Mouse (Mus musculus) thymus, postnatal 25 days (tissue): ENCODE data around the gene Pax8.

Experiments
- DNase-seq: peaks from one replicate; pipeline ENCODE4 v3.0.0; 2022

Pax8 gene

DNA sequence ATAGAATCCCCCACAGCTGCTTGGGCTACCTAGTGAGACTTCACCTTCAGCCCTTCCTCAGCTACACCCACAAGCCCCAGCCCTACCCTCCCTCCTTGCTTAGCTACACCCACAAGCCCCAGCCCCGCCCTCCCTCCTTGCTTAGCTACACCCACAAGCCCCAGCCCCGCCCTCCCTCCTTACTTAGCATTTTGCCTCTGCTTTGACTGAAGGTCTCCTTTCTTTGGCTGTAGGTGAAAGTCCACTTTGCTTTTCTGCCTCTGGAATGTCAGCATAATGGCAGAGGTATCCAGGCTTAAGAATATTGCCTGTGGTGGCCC lies 14.6 kb downstream of the Pax8 start:
- no peak for DNase-seq

DNA sequence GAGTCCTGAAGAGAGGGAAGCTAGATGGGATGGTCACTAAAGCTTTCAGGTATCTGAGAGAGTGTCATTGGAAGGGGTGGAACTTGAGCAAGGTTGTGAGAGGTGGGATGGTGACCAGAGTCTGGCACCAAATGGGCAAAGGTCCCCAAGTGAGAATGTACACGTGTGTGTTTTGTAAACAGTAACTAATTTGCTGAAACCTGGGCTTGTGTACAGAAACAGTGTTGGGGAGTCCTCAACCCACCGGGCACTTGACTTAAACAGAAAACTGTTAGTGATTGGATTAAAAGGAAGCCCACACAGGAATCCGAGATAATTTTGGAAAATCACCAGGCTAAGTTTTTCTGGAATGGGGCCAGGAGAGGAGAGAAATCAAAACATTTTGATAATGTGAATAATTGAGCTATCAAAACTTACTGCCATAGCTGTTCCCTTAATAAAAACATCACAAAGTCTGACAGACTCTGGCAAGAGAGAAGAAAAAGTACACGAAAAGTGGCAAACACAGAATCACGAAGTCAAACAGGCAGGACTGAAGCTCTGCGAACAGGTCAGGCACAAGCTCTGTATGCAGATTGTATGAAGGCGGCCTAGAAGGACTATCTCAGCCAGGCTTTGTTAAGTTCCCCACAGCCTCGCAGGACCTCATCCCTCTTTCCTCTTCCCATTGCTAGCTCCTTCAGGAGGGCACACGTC lies 15.1 kb downstream of the Pax8 start:
- DNase-seq = no peak

DNA sequence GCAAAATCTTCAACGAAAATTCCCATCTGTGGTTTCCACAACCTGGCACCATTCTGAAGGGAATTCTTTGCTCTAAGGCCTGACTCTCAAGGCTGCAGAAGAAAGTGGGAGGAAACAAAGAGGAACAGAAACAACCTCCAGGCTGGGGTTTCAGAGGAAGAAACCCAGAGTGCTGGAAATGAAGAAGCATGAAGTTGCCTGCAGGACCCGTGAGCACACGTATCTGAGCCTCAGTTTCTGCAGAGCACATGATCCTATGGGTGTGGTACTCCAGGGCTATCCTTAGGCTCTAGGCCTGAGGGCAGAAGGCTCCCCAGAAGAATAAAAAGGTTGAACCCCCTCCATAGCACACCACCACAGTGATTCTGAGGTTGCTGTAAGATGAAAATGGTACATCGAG lies 18.6 kb downstream of the Pax8 start:
- no peak for DNase-seq

DNA sequence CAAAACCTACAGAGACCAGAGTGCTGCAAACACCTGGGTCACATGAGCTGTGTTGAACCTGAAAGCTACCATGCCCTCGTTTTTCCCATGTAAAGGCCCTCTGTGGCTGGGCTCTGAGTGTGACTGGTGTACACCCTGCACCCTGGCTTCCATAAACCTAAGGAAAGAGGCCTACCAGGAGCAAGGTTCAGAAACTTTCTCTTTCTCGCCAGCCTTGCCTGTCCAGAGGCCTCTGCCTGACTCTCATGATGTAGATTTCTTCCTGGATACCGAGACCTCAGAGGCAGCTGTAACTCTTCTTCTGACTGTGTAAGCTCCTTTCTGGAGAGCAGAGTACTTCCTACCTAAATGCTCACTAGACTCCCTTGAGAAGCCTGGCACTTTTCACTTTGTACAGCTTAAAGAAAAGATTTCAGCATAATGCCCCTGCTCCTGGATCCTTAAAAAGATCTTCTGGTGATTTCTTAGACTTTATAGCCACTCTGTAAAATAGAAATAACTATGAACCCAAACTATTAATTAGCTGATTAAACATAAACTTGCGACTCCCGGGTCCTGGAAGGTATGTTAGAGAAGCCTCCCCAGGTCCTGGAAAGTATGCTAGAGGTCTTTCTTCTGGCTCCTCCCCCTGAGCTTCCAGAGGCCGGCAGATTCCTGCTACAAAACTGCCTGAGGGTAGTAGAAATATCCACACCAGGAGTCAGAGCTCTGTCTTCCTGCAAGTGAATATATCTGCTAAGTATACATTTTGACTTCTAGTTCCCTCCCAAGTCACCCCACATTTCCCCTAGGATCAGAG lies 20.1 kb downstream of the Pax8 start:
- DNase-seq = no peak

DNA sequence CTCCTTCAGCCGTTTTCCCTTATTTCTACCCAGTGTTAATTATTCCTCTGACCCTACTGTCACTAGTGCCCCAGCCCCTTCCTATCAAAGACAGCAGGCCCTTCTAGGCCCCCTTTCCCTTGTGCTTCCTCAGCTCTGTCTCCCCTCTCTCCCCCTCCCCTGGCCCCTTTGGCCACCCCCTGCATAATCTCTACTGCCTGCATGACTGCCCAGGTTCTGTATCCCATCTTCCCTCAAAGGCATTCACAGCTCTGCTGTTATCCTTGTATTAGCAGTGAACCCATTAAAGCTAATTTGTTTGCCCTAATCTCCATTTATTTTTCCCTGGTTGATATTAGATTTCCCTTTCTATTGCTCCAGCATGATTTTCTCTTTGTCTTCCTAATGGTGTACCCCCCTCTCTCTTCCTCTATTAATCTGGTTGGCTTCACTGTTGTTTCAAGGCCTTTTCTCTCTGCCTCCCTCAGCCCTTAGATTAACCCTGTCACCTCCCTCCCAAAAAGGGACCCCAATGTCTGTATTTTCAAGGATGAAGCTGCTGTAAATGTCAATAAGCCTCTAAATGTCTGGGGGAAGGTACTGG lies 20.9 kb downstream of the Pax8 start:
- no peak for DNase-seq

DNA sequence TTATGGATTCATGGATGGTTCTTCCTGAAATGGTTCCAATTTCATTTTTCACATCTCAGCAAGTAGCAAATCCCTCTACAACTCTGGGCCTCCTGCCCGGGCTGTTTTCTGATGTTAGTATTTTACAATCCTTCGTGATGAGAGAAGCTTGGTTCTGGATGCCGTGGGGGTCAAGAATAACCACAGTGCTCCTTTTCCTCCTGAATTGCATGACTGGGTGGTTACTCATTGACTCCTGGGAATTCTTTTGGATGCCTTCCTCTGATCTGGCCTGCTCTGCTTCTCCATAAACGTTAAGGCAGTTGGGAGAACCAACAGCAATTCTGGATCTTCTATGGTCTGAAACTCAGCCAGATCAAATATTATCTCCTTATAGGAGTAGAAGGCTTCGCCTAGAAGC lies 22.2 kb downstream of the Pax8 start:
- no peak for DNase-seq

DNA sequence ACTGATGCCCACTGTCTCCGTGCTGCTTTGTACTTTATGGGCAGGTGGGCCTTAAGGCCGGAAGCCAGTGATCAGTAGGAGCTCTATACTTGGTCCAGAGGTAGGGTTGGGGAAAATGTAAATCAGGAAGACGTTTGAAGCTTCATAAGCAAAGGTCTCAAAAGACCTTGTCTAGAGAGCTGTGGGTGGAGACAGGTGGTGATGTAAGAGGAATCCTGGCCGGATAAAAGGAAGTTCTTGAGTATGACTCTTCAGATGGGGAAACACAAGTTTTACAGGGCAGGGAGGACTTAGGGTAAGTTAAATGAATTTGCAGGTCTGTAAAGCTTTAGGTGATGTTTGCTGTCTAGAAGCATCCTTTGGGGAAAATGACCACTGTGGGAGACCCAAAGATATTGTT lies 26.3 kb downstream of the Pax8 start:
- no peak for DNase-seq

DNA sequence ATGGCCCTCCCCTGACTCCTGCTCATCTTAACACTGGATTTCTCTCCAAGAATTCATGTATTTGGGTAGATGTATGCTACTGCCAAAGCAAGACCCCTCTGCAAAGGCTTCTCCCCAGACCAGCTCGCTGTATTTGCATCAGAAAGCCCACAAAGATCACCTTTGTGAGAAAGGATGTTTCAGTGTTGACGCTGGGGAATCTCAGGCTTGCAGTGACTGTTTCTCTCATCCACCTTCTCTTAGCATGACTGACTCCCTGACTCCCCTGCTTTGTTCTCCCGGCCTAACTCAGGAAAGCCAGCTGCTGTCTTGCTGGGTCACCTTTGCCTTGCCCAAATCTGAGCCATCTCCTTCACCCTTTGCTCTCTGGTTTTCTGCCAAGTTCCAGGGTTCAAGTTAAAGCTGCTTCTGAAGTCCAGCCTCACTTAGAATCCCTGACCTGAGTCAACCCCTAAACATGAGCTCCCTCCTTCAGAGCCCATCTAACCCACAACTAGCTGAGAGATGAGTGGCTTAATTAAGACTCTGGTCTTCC lies 32.1 kb downstream of the Pax8 start:
- no peak for DNase-seq

DNA sequence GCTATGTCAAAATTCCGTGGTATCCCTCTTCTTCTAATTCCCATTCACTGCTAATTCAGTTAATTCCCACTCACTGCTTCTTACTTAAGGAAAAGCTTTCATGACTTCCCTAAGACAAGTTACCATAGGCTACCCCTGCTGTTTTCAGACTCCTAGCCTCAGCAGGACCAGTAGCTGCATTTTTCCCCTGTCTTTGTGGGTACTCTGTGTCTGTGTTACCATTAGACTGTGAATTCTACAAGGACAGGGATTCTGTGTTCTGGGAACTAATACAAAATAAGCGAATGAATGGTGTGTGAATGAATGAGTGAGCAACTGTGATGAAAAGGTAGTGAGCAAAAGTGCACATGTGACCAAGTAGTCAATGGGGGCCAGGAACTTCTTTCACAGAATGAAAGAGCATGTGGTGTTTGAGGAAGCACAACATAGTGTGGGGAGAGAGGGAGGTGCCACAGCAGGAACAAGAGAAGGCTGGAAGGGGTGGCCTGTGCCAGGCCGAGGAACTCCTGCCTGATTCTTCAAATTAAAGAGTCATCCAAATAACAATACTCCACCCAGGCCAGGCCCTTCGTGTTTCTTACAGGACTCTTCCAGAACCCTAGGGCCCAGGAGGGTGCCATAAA lies 33.0 kb downstream of the Pax8 start:
- DNase-seq = no peak

DNA sequence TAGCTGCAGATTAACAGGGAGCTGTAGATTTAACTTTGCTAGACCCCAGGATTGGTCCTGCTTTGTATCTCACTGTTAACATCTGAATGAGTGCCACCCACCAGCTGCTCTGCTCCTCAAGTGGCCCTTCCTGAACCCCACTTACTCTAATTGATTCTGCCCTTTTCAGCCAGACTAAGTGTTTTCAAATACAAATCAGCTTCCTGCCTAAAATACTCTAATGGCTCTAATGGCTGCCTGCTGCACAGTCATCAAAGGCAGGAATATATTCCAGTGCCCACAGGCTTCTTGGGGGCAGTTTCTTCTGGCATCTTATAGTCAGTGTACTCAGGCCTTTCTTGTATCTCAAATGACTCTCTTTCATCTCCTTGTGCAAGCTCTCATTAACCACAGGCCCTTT lies 33.5 kb downstream of the Pax8 start:
- DNase-seq = no peak

DNA sequence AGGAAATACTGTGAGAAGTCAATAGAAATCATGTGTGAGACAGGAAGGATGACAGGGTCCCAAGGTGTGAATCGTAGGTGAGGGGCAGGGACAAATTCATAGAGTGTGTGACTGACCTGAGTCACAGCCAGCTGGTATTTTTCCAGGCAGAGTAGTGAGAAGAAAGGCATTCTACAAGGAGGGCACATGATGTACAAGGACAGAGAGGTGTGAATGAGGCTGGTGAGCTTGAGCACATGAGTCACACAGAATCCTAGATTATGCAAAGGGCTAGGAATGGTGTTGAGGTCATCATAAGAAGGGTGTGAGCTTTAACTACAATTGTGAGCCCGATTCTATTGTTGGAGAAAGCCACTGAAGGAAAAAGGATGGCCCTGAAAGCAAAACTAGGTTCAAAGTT lies 35.3 kb downstream of the Pax8 start:
- no peak for DNase-seq

DNA sequence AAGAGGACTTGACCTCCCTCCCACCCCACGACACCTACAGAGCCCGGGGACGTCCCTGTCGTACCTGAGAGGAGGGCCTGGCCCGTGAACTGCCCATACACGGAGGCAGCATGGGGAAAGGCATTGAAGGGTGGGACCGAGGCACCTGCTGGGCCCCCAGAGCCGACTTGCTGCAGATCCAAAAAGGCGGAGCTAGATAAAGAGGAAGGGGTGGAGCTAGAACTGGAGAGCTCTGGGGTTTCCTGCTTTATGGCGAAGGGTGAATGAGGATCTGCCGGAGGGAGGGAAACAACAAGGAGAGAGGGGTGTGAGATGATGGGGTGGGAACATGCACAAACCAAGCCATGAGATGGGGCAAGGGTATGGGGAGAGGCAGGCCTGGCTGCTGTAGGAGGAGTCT lies 39.7 kb downstream of the Pax8 start:
- no peak for DNase-seq

DNA sequence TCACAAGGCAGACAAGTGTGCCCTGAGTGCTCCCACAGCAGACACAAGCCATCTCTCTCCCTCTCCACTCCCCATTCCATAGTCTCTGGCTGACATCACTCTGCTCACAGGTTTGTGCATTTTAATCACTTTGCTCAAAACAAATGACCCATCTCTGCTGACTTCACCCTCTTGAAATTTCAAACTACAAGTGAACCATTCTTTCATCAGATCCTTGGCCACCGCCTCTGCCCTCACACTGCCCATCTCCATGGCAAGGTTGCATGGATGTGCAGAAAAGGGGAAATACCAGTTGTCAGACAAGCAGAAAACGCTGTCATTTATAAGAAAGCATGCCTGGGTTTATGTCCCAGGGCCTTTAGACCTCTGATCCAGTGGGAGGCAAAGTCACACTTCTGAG lies 40.7 kb downstream of the Pax8 start:
- no peak for DNase-seq

DNA sequence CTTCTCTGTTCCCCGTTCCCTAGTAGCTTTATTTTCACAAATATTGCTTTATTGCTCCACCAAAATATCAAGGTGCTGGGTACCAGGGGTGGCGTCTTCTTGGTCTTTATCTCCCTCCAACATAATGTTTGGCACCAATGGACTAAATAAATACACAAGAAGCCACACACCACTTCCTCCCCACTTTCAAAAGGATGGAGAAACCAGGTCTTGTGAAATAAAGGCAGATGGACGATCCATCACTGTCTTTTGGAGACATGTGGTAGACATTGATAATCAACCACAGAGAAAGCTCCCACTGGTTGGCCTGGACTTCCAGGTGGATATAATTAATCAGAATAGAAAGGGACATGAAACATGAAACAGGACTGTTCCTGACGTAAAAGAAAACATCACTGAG lies 45.6 kb downstream of the Pax8 start:
- DNase-seq = no peak

DNA sequence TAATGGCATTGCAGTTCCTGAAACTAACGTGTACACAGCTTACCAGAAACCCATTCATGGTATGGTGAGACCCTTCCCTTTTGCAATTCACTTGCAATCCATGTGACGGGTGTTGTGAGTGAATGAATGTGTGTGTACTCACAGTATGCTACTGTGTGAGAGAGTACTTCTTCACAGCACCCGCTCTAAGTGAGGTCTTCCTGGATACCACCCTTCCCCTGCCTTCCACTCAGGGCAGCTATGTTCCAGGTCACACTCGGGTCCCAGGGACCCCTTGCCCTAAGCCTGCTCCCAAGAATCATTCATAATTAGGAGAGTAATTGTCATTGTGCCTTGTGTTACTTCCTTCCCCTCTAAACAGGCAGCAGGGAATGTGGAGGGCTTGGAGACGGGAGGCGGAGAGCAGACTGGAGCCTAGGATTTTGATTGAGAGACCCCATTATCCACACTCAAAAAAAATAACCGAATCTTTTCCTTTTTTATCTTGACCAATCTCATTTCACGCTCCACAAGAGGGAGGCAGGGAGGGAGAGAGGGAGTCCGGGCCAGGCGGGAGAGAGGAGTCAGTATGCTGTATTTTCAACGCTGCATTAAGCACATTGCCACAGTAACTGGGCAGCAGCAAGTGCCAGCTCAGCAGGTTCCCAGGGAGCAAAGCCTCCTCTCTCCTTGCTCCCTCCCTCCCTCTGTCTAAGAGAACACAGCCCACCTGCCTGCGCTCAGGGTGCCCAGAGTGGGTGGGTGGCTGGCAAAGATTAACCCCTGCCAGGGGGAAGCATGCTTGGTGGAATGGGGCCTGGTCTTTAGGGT lies 47.3 kb downstream of the Pax8 start:
- DNase-seq = no peak

DNA sequence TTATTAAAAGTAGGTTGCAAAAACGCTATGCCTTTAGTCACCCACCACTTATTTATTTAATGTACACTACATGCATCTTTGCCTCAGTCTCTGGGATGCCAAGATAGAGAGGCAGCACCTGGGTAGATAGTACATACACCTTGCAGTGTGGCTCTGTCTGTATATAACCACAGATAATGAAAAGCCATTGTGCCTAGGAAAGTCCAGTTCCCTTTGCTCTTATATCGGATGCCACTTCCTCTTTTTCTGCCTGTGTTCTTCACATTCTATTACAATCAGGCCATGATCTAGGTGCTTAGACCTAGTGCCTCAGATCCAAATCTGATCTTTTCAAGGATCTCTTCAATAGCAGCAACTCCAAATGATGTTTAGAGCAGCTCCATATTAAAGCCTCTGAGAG lies 49.8 kb downstream of the Pax8 start:
- DNase-seq = no peak

DNA sequence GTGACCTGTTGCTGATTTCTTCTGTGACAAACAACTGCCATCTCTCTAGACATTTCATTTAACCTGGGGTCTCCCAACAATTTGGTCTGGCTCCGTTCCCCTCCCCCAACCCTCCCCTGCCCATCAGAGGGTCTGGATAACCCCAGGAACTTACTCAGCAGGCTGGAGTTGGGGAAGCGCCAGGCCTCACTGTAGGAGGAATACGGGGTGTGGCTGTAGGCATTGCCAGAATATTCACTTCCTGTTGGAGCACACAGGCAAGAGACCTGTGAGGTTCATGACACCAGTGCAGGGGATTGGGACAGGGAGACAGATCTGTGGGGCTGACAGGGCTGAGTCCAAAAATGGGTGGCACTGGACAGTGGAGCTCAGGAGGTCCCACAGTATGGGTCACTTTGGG lies 52.6 kb downstream of the Pax8 start:
- DNase-seq = no peak

DNA sequence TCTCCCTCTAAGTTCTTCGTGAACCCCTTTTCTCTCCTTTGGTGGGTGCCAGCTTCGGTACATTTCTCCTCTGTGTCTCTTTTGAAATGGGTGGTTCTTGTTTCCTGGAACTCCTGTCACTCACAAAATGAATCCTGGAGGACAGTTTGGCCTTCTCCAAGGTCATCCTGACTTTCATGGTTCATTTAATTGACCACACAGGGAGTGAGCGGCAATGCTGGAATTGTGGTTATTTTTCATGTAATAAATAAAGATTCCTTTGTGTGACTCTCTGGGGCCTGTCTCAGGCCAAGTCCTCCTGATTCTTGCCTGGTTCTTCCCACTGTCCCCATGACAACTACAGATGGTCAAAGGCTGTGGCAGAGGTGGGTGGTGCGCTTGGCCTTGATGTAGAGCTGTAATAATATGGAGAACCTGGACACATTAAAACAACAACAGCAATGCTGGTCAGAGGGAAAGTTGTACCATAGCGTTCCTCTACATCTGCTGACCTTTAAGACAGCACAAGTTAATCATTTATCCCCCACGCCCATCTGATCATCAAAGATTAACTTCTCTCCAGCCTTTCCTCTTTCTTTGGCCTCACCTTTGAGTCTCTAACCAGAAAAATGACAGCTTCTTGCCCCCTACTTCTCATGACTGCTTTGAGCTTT lies 54.1 kb downstream of the Pax8 start:
- DNase-seq = no peak

DNA sequence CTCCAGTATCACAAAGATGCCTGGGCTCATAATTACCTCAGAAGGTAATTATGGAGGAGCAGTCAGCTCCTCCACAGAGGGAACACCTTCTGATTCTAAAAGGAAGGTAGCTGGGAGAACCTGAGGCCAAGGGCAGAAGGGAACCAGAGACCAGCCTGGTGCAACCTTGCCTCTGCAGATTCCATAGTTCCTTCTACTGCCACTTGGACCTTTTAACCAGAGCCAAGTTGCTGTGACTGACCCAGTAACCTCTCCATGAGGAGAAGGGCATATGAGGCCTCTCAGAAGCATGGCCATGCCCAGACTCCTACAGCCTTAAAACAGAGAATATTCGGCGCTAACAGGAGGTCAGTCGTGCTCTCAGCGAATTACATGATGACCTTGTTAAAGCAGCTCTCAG lies 57.8 kb downstream of the Pax8 start:
- no peak for DNase-seq

DNA sequence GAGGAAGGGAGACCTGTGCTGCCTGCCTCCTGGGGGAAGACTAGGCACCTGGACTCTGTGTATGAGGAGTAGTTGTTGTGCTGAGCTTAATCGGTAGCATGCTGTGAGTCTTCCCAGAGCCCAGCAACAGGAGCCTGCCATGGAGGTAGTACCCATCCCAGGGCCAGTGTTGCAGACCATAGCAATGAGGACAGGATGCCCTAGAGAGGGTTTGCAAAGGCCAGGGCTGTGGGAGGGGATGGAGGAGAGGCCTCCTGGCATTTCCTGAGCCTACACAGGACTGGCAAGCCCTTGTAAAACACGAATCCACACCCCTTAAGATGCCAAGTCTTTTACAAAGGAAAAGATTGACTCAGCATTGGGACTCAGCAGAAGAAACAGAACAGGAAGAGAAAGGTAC lies 58.3 kb downstream of the Pax8 start:
- no peak for DNase-seq

DNA sequence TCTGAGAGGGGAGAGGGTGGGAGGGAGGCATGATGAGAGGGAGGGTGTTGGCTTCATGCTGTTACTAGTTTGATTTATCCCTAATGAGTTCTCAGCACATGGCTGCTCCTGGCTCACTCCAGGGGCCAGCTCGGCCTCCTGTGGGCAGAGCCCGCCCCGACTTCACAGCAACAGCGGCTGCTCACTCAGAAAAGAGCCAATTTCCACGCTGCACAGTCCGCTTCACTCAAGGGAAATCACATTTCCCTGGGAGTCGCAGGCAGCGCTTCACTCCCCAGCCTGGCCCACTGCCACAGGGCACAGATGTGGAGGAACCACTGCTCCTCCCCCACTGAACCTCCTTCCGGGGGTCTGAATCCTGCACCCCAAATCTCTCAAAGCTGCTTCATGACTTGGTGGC lies 58.7 kb downstream of the Pax8 start:
- no peak for DNase-seq

DNA sequence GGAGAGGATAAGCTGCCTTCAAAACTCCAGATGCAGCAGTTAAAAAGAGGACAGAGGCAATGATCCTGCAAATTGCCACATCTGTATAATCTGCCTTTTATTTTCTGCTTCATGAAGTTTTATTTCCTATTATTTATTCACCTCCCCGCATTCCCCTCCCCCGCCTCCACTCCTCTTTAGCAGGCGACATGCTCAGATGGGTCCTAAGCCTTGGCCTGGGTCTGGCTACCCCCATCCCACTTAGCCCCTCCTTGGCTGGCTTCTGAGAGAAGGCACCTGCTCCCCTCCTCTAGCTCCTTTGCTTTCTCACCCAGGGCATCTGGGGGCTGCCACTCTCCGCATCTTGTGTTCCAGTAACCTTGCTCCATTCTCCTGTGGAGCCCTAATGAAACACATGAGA lies 61.7 kb downstream of the Pax8 start:
- no peak for DNase-seq

DNA sequence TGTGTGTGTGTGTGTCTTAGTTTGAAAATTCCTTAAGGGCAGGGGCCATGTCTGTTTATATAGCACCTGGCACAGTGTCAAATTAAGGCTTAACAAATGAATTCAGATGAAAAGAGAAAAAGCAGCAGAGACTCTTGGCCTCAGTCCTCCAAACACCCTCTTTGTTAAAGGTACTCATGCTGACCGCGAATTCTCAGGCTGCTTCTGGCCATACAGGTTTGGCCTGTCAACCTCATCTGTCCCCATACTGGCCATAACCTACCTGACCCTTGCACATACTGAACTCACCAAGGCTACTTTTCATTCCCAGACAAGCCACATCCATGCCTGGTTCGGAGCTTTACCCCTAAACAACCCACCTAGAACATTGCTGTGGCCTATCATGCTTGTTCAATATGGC lies 62.2 kb downstream of the Pax8 start:
- DNase-seq = no peak
